Mouse (Mus musculus): Measurements from ENCODE around the gene Fgfr2.

Fgfr2 gene

DNA sequence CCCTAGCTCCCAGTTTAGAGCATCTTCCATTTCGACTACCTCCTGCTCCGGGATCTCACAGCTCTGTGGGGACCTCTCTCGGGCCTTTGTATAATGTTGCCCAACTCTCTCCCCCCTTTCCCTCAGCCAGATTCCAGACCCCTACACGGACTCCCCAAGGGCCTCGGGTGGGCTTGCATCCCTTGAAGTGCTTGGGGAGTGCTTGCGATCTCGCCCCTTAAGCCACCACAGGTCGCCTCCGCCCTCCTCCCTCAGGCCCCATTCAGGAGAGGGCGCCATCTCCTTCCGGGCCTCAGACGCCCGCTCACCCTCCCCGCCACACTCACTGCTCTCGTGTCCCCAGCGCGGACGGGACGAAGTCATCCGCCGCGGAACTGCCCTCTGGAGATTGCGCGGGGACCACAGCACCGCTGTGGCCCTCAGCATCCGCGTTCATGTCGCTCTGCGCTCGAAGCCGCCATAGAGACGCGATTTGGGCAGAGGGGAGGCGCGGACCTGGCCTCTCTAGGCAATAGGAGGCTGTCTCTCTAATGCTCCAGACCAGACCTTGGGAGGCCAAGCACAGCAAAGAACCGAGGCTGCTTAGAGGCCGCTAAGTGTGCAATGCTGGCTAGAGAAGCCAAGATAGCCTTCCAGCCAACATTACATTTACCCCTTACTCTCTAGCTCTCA, 270.8 kb downstream of the Fgfr2 start, which contains the start of gene Eef1akmt2:
Eef1akmt2 (minus strand) TSS at position 501 of the 672 bp plus-strand sequence.
- peak; percentile 41 for DNase-seq (ENCODE audit: extremely low spot score, low read depth, low spot score)

DNA sequence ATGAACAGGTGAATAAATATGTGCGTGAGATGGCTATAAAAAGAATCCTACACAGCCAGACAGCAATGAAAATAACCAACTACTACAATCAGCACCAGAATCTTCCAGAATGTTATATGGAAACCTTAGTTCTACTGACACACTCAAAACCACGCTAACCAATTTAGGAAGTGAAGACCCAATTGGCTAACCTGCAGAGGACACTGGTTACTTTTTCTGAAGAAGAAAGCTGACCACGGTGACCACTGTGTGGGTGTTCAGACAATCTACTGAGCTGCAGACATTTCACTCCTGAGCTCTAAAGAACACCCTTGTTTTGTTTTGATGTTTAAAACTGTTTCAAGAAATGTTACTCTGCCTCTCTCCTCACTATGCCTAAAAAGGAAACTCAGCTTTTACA, 280.0 kb downstream of the Fgfr2 start:
- no peak for DNase-seq (ENCODE audit: extremely low spot score, low read depth, low spot score)

DNA sequence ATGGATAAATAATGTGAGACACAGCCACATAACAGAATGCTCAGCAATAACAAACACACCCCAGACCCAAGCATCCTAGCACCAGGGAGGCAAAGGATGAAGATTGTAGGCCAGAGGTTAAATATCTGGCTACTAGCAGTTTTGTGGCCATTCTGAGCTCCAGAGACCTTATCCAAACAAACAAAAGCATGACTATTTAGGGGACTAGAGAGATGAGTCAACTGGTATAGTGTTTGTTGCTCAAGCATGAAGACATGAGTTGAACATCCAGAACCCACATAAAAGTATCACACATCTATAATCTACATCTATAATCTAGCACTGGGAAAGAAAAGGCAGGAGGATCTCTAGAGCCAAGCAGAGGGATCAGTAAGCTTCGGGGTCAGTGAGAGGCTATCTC, 280.7 kb downstream of the Fgfr2 start:
- no peak for DNase-seq (ENCODE audit: extremely low spot score, low read depth, low spot score)

DNA sequence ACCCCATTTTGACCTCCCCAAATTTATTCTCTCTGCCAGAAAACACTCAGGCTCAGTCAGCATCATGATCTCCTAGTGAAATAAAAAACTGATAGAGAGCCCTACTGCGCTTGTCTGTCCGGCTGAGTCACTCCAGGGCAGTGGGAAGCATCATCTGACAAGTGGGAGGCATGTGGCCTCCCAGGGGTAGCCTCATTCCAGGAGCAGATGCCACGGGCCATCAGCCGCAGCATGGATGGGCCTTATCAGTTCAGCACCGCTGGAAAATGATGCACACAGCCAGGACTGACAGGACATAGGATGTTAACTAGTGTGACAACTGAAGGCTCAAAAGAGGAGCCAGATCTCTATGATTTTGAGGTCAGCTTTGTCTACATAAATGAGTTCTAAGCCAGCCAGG, 281.9 kb downstream of the Fgfr2 start:
- no peak for DNase-seq (ENCODE audit: extremely low spot score, low read depth, low spot score)

DNA sequence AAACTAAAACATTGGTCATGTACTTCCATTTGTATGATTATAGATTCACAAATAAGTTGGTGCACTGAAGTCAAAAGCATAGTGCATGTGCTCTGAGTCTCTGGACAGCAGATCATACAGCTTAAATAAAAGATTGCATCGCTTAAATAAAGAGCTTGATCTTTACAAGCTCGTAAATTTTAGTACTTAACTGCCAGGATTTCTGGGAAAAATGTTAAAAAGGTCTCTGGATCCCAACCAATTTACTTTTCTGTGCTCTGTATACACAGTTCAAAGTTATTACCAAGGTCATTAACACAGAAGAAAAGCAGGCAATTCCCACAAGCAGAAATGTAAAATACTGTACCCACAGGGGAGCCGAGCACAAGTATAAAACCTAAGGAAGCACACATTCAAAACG, 292.2 kb downstream of the Fgfr2 start:
- DNase-seq (ENCODE audit: extremely low spot score, low read depth, low spot score): no peak

DNA sequence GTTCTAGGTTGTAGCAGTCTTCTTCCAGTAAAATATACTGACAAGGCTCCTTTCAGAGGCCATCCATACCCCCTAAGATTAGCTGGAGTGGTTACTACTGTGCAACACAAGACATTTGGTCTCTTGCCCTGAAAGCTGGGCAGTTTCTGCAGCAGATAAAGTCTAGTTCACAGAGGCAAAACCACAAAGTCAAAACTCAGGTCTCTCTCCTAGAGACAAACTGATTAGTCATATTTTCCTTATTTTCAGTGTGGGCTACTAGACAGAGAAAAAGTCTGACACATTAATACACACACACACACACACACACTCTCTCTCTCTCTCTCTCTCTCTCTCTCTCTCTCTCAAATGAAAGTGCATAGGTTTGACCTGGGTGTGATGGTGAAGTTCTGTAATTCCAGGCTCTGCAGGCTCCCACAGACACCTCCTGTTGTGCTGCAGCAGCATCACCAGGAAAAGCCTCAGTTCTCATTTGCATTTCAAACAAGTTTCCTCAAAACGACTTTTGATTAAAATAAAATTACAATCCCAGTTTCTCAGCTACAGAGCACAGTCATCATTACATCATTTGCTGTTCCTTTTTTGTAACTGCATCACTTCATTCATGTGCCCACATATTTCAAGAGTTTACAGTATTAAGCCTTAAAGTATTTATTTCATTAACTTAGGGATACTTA, 298.7 kb downstream of the Fgfr2 start:
- no peak for DNase-seq (ENCODE audit: extremely low spot score, low read depth, low spot score)

DNA sequence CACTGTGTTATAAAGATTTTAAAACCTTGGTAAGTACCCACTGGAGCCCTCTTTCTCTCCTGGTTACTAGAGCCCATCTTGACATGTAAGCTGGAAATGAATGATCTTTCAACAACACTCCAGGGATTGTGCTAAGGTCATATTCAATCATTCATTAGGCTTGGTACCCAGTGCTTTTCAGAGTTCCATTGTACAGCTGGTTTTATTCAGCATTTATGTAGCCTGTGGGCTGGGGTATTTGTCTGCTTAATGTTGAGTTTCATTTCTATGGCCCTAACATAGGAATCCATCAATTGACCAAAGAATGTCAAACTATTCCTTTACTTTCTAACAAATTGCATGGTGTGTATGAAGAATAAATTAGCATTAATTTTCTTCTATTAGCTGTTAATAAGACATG, 299.3 kb downstream of the Fgfr2 start:
- DNase-seq (ENCODE audit: extremely low spot score, low read depth, low spot score): no peak

DNA sequence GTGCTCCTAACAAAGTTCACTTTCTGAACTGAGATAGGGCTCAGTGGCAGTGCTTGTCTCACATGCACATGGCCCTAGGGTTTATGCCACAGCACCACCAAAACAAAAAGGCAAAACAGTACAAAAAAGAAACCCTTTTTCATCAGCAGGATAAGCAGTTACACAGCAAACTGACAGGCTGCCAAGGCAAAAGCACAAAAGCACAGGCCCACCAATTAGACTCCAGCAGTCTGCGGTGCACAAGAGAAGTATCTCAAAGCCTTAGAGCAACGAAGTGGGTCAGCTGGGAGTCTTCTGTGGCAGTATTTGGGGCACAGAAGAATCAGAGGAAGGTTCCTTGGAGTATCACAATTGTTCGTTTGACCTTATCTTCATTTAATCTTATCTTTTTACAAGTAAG, 302.5 kb downstream of the Fgfr2 start:
- no peak for DNase-seq (ENCODE audit: extremely low spot score, low read depth, low spot score)

DNA sequence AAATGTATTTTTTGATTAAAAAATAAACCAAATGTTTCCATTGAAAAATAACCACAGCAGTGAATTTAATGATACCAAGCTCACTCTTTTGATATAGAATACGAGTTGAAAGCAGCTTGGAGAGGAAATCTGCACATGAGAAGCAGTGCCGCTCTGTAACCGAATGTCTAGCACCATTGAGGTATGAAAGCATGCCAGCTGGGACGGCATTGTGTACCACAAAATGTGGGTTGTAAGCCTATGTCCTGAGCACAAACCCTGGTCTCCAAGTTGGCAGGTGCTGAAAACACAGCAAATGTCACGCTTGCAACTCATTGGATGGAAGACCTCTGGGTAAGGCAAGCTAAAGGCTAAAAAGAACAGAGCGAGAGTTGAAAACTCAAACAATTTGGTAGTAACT, 306.1 kb downstream of the Fgfr2 start:
- DNase-seq (ENCODE audit: extremely low spot score, low read depth, low spot score): no peak

DNA sequence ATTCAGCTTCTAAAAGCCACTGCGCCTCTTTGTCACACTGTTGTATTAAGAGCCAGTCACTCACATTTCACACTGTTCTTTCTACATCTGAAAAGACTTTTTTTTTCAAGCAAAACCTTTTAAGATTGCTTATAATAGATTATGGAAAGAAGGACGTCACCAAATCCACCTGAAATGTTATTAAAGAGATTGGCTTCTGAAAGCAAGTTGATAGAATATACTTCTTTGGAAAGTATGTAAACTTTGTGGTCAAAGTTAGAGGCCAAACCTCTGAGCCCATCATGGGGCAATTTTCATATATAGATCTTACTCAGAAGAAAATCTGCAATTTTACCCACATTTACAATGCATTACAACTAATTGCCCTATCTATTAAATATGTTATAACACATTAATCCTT, 306.6 kb downstream of the Fgfr2 start:
- no peak for DNase-seq (ENCODE audit: extremely low spot score, low read depth, low spot score)

DNA sequence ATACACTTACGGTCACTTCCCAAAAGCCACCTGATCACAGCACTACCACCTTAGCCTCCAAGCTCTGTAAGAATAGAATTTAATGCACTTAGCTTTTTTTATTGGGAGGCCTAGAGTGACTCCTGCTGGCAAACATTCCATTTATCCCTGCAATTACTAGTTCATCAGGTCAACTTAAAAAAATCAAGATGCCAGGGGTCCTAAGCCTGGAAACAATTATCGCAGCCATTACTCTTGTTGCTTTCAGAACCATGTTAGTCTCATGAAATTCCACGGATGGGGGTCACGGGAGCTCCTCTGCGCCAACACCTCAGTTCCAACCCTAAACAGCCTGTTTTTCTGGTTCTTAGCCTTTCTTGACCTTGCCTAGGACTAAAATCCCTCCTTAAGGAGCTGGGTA, 308.1 kb downstream of the Fgfr2 start:
- DNase-seq (ENCODE audit: extremely low spot score, low read depth, low spot score): peak; percentile 89

DNA sequence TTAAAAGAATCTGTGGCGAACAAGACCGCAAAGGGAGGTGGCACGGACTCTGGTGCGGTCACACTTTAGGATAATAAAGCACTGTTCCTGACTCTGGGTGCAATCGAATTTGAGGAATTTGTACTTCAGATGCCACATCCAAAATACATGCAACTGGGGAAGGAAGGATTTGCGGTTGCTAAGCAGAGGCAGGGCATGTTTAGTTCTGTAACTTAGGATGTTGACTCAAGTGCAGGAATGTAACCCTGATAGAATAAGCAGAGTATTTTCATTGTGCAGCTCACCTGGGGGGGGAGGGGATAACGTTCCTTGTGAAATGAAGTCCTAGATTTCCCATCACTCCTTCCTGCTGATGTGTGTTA, 309.1 kb downstream of the Fgfr2 start:
- DNase-seq (ENCODE audit: extremely low spot score, low read depth, low spot score): no peak

DNA sequence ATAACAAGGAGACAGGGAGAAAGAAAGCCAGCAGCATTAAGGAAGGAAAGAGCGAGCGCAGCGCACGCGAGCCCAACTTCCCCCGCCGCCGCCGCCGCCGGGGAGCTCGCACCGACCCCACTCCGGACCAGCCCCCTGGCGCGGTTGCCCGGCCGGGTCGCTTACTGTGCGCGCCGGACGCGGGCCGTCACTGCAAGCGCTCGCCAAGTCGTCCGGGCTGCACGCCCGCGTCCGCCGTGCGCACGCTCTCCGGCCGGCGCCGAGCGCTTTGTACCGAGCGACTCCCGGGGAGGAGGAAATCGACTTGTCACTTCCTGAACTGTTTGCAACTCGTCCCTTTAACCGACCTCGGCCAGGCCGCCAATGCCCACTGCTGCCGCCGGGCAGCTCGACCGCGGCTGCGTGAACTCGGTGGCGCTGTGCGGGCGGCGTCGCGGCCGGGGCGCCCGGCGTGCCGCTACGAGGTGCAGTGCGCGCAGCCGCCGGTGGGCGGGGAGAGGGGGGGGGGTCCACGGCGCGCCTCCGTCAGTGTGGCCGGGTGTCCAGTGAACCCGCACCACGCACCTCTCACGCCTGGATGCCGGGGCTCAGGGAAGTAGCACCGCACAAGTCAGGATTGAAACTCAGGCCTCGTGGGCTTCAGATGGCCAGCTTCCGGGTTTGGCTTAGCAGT, 309.6 kb downstream of the Fgfr2 start, which contains the start of gene Fam53b:
Fam53b (minus strand) TSS at position 471 of the 673 bp plus-strand sequence.
- no peak for DNase-seq (ENCODE audit: extremely low spot score, low read depth, low spot score)

DNA sequence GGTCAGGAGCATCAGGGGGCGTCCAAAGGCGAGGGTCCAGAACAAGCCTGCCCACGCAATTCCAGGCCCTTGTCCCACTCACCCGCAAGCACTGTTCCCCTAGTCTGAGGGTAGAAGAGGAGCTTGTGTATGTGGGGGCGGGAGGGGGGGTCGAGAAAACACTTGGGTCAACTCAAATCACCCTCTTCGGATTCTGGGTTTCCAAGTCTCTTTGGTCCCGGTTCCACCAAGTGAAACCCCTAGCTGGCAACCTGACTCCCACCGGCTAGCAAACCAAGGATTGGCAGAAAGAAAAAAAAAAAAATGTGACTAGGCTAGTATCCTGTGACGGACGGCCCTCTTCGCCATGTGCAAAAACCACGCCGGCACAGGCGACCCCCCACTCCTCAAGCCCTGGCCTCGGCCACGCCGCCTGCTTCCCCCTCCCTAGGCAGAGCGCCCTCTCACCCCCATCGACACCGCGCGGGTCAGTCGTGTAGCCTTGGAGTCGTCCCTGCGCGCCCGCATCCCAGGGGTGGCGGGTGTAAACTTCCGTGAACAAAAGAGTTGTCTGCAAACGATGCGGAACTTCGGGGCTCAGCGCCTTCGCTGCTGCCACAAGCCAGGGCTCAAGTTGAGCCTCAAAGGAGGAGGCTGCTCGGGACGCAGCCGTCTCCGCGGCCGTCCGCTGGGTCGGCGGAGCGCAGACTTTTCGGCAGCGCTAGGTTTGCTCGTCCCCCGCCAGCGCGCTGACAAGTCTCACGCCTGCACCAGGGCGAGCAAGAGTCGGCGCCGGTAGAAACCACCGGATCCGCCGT, 310.3 kb downstream of the Fgfr2 start:
- DNase-seq (ENCODE audit: extremely low spot score, low read depth, low spot score): no peak

DNA sequence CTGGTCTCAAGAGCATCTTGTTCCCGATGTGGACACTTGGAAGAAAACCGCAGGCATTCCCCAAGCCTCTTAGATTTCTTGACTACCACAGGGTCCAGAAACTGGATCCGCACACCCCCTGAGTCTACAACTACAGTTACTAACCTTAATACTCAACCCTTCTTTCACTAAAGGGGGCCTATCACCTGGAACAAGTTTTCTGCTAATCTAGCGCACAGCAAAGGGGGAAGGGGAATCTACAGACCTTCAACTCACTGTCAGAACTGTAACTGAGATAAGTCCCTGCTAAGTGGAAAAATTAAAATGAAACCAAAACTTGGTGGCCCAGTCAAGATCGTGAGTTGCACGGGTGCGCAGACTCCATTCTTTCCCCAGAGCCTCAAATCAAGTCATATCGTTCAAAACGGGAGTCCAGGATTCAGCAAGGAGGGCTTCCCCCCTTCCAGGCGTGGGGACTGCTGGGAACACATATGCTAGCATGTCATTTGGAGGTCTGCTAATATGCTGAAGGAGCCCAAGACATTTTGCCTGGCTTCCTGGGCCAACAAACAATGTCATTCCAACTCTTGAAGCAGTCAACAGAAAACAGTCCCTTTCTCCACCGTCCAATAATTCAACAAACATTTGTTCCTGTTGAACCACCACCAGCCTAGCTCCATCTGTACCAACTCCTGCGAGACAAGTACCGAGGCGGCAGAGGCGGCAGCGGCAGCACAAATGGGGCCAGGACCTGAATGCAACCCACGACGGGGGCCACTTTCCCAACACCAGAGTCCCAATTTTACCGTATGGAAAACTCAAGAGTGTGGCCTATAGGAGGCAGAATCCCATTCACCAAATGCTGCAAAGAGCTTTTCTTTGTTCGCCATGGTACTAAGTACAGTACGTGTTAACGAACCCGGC, 311.2 kb downstream of the Fgfr2 start:
- no peak for DNase-seq (ENCODE audit: extremely low spot score, low read depth, low spot score)

DNA sequence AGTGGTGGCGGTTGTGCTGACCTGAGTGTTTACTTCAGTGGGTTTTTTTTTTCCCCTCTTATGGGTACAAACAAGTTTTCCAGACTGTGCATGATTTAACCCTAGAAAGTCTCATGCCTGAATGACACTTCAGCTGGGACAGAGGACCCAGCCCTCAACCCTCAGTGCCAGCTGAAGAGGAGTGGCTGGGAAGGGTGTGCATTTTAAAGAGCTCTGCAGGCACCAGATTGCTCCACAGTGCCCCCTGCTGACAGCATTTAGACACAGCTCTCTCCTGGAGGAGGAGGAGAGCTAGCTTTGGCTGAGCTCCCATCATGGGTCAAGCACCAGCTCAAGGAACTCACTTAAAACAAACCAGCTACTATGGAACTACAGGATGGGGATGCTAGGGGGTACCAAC, 312.3 kb downstream of the Fgfr2 start:
- no peak for DNase-seq (ENCODE audit: extremely low spot score, low read depth, low spot score)

DNA sequence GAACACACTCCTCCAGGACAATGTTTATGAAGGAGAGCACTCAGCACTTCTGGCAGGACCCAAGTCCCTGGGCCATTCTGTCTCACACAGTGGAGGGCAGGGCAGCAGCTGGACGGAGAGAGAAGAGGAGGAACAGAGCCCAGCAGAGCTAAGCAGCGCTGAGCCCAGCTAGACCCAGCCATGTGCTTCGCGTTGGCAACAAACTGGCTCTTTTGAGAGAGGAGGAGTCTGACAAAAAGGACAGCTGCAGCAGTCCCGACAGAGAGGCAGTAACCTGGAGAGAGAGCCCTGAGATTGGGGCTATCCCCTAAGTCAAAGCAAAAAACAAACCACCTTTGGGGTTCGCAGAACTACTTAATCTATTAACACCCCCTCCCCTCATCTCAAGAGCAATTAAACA, 312.8 kb downstream of the Fgfr2 start:
- no peak for DNase-seq (ENCODE audit: extremely low spot score, low read depth, low spot score)

DNA sequence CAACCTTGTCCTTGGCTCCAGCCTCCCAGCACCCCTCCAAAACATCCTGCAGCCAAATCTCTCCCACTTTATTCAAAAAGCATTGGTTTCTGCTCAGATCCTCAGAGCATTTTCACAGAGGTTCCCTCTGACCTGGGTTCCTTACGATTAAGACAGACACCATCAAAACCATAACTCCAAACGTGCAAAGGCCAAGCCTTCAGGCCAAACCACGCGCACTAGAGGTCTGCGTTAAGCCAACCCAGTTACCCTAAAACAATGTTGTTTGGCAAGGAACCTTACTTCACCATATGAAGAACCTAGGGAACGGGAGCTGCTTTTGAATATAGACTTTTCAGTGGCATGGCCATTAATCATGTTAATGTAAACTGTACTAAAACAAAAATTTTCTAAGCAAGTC, 313.4 kb downstream of the Fgfr2 start:
- no peak for DNase-seq (ENCODE audit: extremely low spot score, low read depth, low spot score)

DNA sequence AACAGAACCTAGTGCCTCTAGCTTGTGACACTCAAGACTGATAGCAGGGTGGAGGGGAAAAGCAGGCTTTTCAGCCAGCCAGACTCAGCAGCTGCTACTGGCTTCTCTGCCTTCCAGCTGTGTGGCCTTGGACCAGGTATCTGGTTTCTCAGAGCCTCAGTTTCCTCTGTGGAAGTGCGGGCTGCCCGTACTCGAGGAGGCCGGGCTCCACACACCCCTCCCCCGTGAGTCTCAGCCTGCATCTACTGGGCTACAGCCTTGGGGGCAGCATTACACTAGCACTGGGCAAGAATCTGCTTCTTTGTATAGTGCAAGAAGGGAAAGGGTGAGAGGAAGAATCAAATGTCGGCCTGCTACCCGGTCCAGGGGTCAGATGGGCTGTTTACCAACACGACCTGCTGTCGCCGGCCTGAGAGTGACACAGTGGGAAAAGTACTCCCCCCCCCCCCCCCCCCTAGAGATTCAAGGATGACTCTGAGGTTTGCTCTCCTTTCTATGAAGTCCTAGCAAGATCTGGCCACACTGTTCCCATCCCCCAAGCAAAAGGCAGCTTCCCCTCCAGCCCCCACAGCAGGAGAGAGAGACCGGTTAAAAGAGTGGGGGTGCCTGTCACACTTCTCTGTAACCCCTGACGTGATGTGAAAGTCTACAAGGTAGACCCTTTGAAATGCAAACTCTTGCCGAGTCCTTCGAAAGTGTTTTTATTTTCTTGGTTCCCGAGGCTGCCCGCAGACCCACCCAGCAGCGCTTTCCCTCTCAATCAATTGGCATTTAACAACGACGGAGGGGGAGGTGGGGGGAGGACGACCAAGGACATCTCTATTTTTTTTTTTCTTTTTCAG, 314.1 kb downstream of the Fgfr2 start:
- DNase-seq (ENCODE audit: extremely low spot score, low read depth, low spot score): no peak
